Mouse (Mus musculus): ENCODE data around the gene Krtap29-1. TPM values are rescaled to one million over a fixed set of nuclear protein-coding genes. Genes with fewer than 3 reads are reported as not detected.

The Krtap29-1 gene
- polyA plus RNA-seq, 1 experiment from 2014 or later = not detected

DNA sequence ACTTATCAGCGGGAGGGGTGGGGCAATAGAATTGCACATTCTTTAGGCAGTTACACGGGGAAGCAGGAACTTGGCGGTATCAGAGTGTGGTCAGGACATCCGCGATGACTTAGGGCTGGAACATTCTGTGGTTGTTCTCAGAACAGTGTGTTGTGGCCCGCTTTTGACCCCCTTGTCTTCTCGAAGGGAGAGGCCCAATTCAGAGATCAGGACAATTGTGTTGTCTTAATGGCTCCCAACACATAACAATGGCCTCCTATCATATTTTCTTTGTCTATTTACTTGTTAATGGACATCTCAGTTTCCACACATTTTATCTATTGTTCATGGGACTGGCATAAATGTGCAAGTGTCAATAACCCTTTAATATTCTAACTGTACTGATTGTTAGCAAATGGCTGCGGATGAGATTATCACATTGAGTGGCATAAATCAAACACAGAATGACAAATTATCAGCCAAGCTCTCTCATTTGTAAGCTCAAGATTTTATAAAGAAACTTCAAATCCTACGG is 41.0 kb downstream of the Krtap29-1 start:
- H3K4me1 ChIP-seq (replicated peaks) = no peaks in the 10 kb centered on the region
- no peaks in the 10 kb centered on the region for H3K9me3 ChIP-seq (replicated peaks)
- no peak overlapping the region for H3K9ac ChIP-seq
- no peak overlapping the region for H3K27ac ChIP-seq (replicated peaks)
- H3K4me3 ChIP-seq (replicated peaks) = no peak overlapping the region
- WGBS (ENCODE audit: insufficient replicate concordance) = 59% methylated on average over 9 of the region's 9 CpGs
- no peaks in the 10 kb centered on the region for H3K36me3 ChIP-seq (replicated peaks)
- H3K27me3 ChIP-seq = no peaks in the 10 kb centered on the region
- H3K4me2 ChIP-seq = no peak overlapping the region
- no peak for ATAC-seq (ENCODE audit: insufficient read depth)

DNA sequence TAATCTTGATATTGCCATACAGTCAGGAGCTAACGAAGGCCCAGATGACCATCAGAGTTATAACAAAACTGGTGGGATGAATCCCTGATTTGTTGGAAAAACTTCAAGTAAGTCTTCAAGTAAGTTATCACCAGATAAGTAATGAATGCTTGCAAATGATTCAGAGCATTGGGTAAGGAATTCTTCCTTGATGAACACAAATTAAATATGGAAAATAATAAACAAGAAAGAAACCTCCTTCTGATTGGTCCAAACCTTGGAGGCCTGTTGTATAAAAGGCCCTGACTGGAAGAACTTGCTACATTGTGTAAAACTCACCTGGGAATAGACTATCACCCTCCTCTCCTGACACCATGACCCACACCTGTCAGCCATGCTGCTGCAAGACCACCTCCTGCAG is 42.9 kb downstream of the Krtap29-1 start, which contains the start of gene Krtap31-2:
Gene Krtap31-2, plus strand, starts transcription at position 301 of the 400 bp plus-strand sequence.
- Histone ChIP-seq H3K4me2 (no peak within 1 kb of the TSS), H3K9me3 (replicated peaks) (no peaks in the 10 kb centered on the region), H3K9ac (no peak within 1 kb of the TSS), H3K4me1 (replicated peaks) (no peaks in the 10 kb centered on the region), H3K4me3 (replicated peaks) (no peak within 1 kb of the TSS), H3K27ac (replicated peaks) (no peak within 1 kb of the TSS), H3K27me3 (no peaks in the 10 kb centered on the region), H3K36me3 (replicated peaks) (no peaks in the 10 kb centered on the region)
- WGBS (ENCODE audit: insufficient replicate concordance) = 50% methylated on average over 1 of the region's 1 CpGs
- ATAC-seq (ENCODE audit: insufficient read depth) = no peak

Other genes starting within 250 kb of the Krtap29-1 start
- gene Gm14180, start 244.8 kb downstream of the Krtap29-1 start, polyA plus RNA-seq (2015; fragmentation: Nextera tagmentation; extraction: Ambion mirVana) = not detected in 2 replicates
- gene Gm11595, start 206.1 kb downstream of the Krtap29-1 start, polyA plus RNA-seq (2015; fragmentation: Nextera tagmentation; extraction: Ambion mirVana) = not detected in 2 replicates
- not detected in 2 replicates for gene Krtap4-8, start 198.3 kb downstream of the Krtap29-1 start, polyA plus RNA-seq (2015; fragmentation: Nextera tagmentation; extraction: Ambion mirVana)
- gene Krtap4-9, start 193.9 kb downstream of the Krtap29-1 start, polyA plus RNA-seq (2015; fragmentation: Nextera tagmentation; extraction: Ambion mirVana) = not detected in 2 replicates
- gene Gm11596, start 185.6 kb downstream of the Krtap29-1 start, polyA plus RNA-seq (2015; fragmentation: Nextera tagmentation; extraction: Ambion mirVana) = not detected in 2 replicates
- not detected in 2 replicates for gene Gm11569, start 180.1 kb downstream of the Krtap29-1 start, polyA plus RNA-seq (2015; fragmentation: Nextera tagmentation; extraction: Ambion mirVana)
- not detected in 2 replicates for gene Gm11554, start 174.6 kb downstream of the Krtap29-1 start, polyA plus RNA-seq (2015; fragmentation: Nextera tagmentation; extraction: Ambion mirVana)
- not detected in 2 replicates for gene Krtap4-13, start 169.2 kb downstream of the Krtap29-1 start, polyA plus RNA-seq (2015; fragmentation: Nextera tagmentation; extraction: Ambion mirVana)
- not detected in 2 replicates for gene Gm11564, start 163.4 kb downstream of the Krtap29-1 start, polyA plus RNA-seq (2015; fragmentation: Nextera tagmentation; extraction: Ambion mirVana)
- not detected in 2 replicates for gene 2300003K06Rik, start 141.0 kb downstream of the Krtap29-1 start, polyA plus RNA-seq (2015; fragmentation: Nextera tagmentation; extraction: Ambion mirVana)
- gene Krtap4-16, start 127.4 kb downstream of the Krtap29-1 start, polyA plus RNA-seq (2015; fragmentation: Nextera tagmentation; extraction: Ambion mirVana) = not detected in 2 replicates
- not detected in 2 replicates for gene Gm11568, start 121.1 kb downstream of the Krtap29-1 start, polyA plus RNA-seq (2015; fragmentation: Nextera tagmentation; extraction: Ambion mirVana)
- gene Gm11559, start 114.6 kb downstream of the Krtap29-1 start, polyA plus RNA-seq (2015; fragmentation: Nextera tagmentation; extraction: Ambion mirVana) = not detected in 2 replicates
- gene Krtap9-1, start 105.7 kb downstream of the Krtap29-1 start, polyA plus RNA-seq (2015; fragmentation: Nextera tagmentation; extraction: Ambion mirVana) = not detected in 2 replicates
- gene Gm11567, start 99.9 kb downstream of the Krtap29-1 start, polyA plus RNA-seq (2015; fragmentation: Nextera tagmentation; extraction: Ambion mirVana) = not detected in 2 replicates
- not detected in 2 replicates for gene Krtap31-1, start 71.1 kb downstream of the Krtap29-1 start, polyA plus RNA-seq (2015; fragmentation: Nextera tagmentation; extraction: Ambion mirVana)
- not detected in 2 replicates for gene Gm11565, start 64.3 kb downstream of the Krtap29-1 start, polyA plus RNA-seq (2015; fragmentation: Nextera tagmentation; extraction: Ambion mirVana)
- gene Krtap31-2, start 42.8 kb downstream of the Krtap29-1 start, polyA plus RNA-seq (2015; fragmentation: Nextera tagmentation; extraction: Ambion mirVana) = not detected in 2 replicates
- gene Krtap9-5, start 30.6 kb downstream of the Krtap29-1 start, polyA plus RNA-seq (2015; fragmentation: Nextera tagmentation; extraction: Ambion mirVana) = not detected in 2 replicates
- not detected in 2 replicates for gene Krtap16-1, start 7.5 kb upstream of the Krtap29-1 start, polyA plus RNA-seq (2015; fragmentation: Nextera tagmentation; extraction: Ambion mirVana)
- gene Krtap17-1, start 14.9 kb upstream of the Krtap29-1 start, polyA plus RNA-seq (2015; fragmentation: Nextera tagmentation; extraction: Ambion mirVana) = not detected in 2 replicates
- not detected in 2 replicates for gene Krt33a, start 37.2 kb upstream of the Krtap29-1 start, polyA plus RNA-seq (2015; fragmentation: Nextera tagmentation; extraction: Ambion mirVana)
- gene Krt33b, start 50.8 kb upstream of the Krtap29-1 start, polyA plus RNA-seq (2015; fragmentation: Nextera tagmentation; extraction: Ambion mirVana) = not detected in 2 replicates
- gene Krt34, start 62.5 kb upstream of the Krtap29-1 start, polyA plus RNA-seq (2015; fragmentation: Nextera tagmentation; extraction: Ambion mirVana) = not detected in 2 replicates
- gene Krt31, start 71.5 kb upstream of the Krtap29-1 start, polyA plus RNA-seq (2015; fragmentation: Nextera tagmentation; extraction: Ambion mirVana) = not detected in 2 replicates
- gene Krt32, start 109.2 kb upstream of the Krtap29-1 start, polyA plus RNA-seq (2015; fragmentation: Nextera tagmentation; extraction: Ambion mirVana) = not detected in 2 replicates
- gene Krt35, start 117.2 kb upstream of the Krtap29-1 start, polyA plus RNA-seq (2015; fragmentation: Nextera tagmentation; extraction: Ambion mirVana) = not detected in 2 replicates
- not detected in 2 replicates for gene Krt36, start 126.6 kb upstream of the Krtap29-1 start, polyA plus RNA-seq (2015; fragmentation: Nextera tagmentation; extraction: Ambion mirVana)
- gene Krt13, start 142.5 kb upstream of the Krtap29-1 start, polyA plus RNA-seq (2015; fragmentation: Nextera tagmentation; extraction: Ambion mirVana) = 0.36 TPM in 1 of 2 replicates, not detected in the other
- 0.16 and 0.84 TPM in 2 replicates for gene Krt15, start 156.9 kb upstream of the Krtap29-1 start, polyA plus RNA-seq (2015; fragmentation: Nextera tagmentation; extraction: Ambion mirVana)
- gene Krt19, start 169.6 kb upstream of the Krtap29-1 start, polyA plus RNA-seq (2015; fragmentation: Nextera tagmentation; extraction: Ambion mirVana) = 3.6 and 4.2 TPM in 2 replicates
- not detected in 2 replicates for gene Krt9, start 214.2 kb upstream of the Krtap29-1 start, polyA plus RNA-seq (2015; fragmentation: Nextera tagmentation; extraction: Ambion mirVana)
- gene Krt14, start 228.5 kb upstream of the Krtap29-1 start, polyA plus RNA-seq (2015; fragmentation: Nextera tagmentation; extraction: Ambion mirVana) = 0.50 and 0.76 TPM in 2 replicates

Data from liver, embryonic 15.5 days (tissue).